Mouse (Mus musculus) naive thymus-derived CD4-positive, alpha-beta T cell, adult 5 months (primary cell): ENCODE results near the gene Adrm1. TPM values are rescaled to one million over a fixed set of nuclear protein-coding genes. Genes with fewer than 3 reads are reported as not detected.

Experiments used
- polyA plus RNA-seq: library from polyadenylated mRNA; unstranded; fragments of 100-300 nt; shearing (Covaris generic); gene quantifications from one replicate; pipeline ENCODE4 v1.2.1, GENCODE M21; 2017

The Adrm1 gene
- polyA plus RNA-seq, result 197 TPM

GRCm38 (mm10) chr2:180170806-180171521, at the start of gene Adrm1:
TSS of gene Adrm1 (plus strand) at chr2:180171485.

Other genes with a start within 250 kb of the Adrm1 start
- 27.2 TPM for gene Taf4, start 194.8 kb upstream of the Adrm1 start, polyA plus RNA-seq
- gene Lsm14b, start 146.5 kb upstream of the Adrm1 start, polyA plus RNA-seq, result 13.1 TPM
- gene Psma7, start 129.1 kb upstream of the Adrm1 start, polyA plus RNA-seq, result 342 TPM
- gene Ss18l1, start 129.0 kb upstream of the Adrm1 start, polyA plus RNA-seq, result 6.4 TPM
- 30.4 TPM for gene Mtg2, start 100.9 kb upstream of the Adrm1 start, polyA plus RNA-seq
- gene Hrh3, start 67.0 kb upstream of the Adrm1 start, polyA plus RNA-seq, result not detected
- gene Osbpl2, start 52.2 kb upstream of the Adrm1 start, polyA plus RNA-seq, result 39.2 TPM
- gene Lama5, start 54.4 kb downstream of the Adrm1 start, polyA plus RNA-seq, result not detected
- gene Rps21, start 85.9 kb downstream of the Adrm1 start, polyA plus RNA-seq, result 922 TPM
- 69.2 TPM for gene Cables2, start 102.0 kb downstream of the Adrm1 start, polyA plus RNA-seq
- gene Rbbp8nl, start 118.4 kb downstream of the Adrm1 start, polyA plus RNA-seq, result 0.20 TPM
- not detected for gene Gata5, start 163.2 kb downstream of the Adrm1 start, polyA plus RNA-seq